In genomic region chr19:32107771-32108306, GRCm38 (mm10) we compare ENCODE assay signal across 8 mouse cellular contexts. TPM values are rescaled to one million over a fixed set of nuclear protein-coding genes. Genes with fewer than 3 reads are reported as not detected.
A peak's percentile ranks its signal among the peaks of the same experiment; 100 is the strongest.
DNase-seq lines count a peak whose midpoint lies in the region; ATAC-seq lines count a peak whose summit lies in the region.

Gene Asah2, minus strand, starts transcription at chr19:32108211.

- ATAC-seq in activated CD4-positive, CD25-positive, alpha-beta regulatory T cell, adult 4 months = peak; percentile 87
- ATAC-seq in common myeloid progenitor, adult 5-6 weeks (replicated peaks; ENCODE audit: low read depth, poor library complexity, severe bottlenecking) = peak; percentile 84
- ATAC-seq in megakaryocyte, adult 5-6 weeks (ENCODE audit: poor library complexity, severe bottlenecking) = peak; percentile 93

- peak; percentile 55 to 69 for DNase-seq in gastrocnemius, adult 8-10 months (ENCODE audit: low spot score in 2 of 2)
- peak; percentile 79 for DNase-seq in induced T-regulatory cell, adult 2 months (ENCODE audit: low read depth)
- DNase-seq in left cerebral cortex, adult 8-10 months (ENCODE audit: low spot score in 2 of 2) = peak; percentile 52 to 54
- DNase-seq in right cerebral cortex, postnatal 10 days (ENCODE audit: low spot score in 2 of 2) = peak; percentile 75 to 78
- peak; percentile 66 to 74 for DNase-seq in urinary bladder, postnatal 36 days (ENCODE audit: low spot score in 2 of 2)

RNA-seq across cellular contexts. Expression of gene Asah2, which starts in this region (rescaled TPM):
- 1 to 10 TPM; 1.2 to 1.8 TPM for polyA plus RNA-seq in activated CD4-positive, CD25-positive, alpha-beta regulatory T cell, adult 4 months (2017; shearing (Covaris generic))
- total RNA-seq in common myeloid progenitor, adult 5-6 weeks (2017) = 9.7 and 10.8 TPM in 2 replicates
- 1 to 10 TPM; 4.6 to 7.3 (median 6.2) TPM for total RNA-seq in gastrocnemius, adult 8-10 months (2022)
- total RNA-seq in left cerebral cortex, adult 8-10 months (2022) = 10 to 100 TPM; 14.8 to 17.8 (median 16.3) TPM
- total RNA-seq in megakaryocyte, adult 5-6 weeks (2015) = 1.6 TPM in 2 replicates
- total RNA-seq in megakaryocyte, adult 5-6 weeks (2017) = 2.5 and 3.2 TPM in 2 replicates

Comparison
In these comparisons a context has a peak if more than half of its experiments do, and no peak if none do; other contexts are left out.
1. Peak in every context shown above with its lines: DNase-seq and ATAC-seq.